Mouse (Mus musculus): ENCODE results near the gene Cxcl1. TPM values are rescaled to one million over a fixed set of nuclear protein-coding genes. Genes with fewer than 3 reads are reported as not detected.
A peak's percentile ranks its signal among the peaks of the same experiment; 100 is the strongest.

Gene Cxcl1
- polyA plus RNA-seq, 1 experiment from 2014 or later: 0.79 TPM

GRCm38 (mm10) chr5:90919495-90919894 lies 28.5 kb downstream of the Cxcl1 start:
- H3K4me3 ChIP-seq (ENCODE audit: low read depth, low read length): no peak overlapping the region
- H3K27me3 ChIP-seq (ENCODE audit: control insufficient read depth, insufficient read depth, low read length): no peaks in the 10 kb centered on the region
- ATAC-seq (replicated peaks; ENCODE audit: insufficient number of reproducible peaks, low FRiP score, low TSS enrichment, low read depth) (no peak), DNase-seq (ENCODE audit: low spot score) (no peak)
- WGBS: 77% methylated on average over 2 of the region's 2 CpGs
- no peak overlapping the region for H3K27ac ChIP-seq (replicated peaks; ENCODE audit: low read depth, low read length)
- no peaks in the 10 kb centered on the region for H3K9me3 ChIP-seq (replicated peaks; ENCODE audit: control insufficient read depth, low read length)
- no peaks in the 10 kb centered on the region for H3K36me3 ChIP-seq (replicated peaks; ENCODE audit: control insufficient read depth, insufficient read depth, low read depth, low read length)
- H3K4me1 ChIP-seq (ENCODE audit: control insufficient read depth, insufficient read depth, low read length): no peaks in the 10 kb centered on the region
- H3K4me2 ChIP-seq (ENCODE audit: low read depth, low read length): no peak overlapping the region
- H3K9ac ChIP-seq (replicated peaks; ENCODE audit: low read length): no peak overlapping the region

GRCm38 (mm10) chr5:90922958-90923357 lies 31.9 kb downstream of the Cxcl1 start:
- H3K4me3 ChIP-seq (ENCODE audit: low read depth, low read length): no peak overlapping the region
- H3K36me3 ChIP-seq (replicated peaks; ENCODE audit: control insufficient read depth, insufficient read depth, low read depth, low read length): no peaks in the 10 kb centered on the region
- DNase-seq (ENCODE audit: low spot score) (no peak), ATAC-seq (replicated peaks; ENCODE audit: insufficient number of reproducible peaks, low FRiP score, low TSS enrichment, low read depth) (no peak)
- no peaks in the 10 kb centered on the region for H3K4me1 ChIP-seq (ENCODE audit: control insufficient read depth, insufficient read depth, low read length)
- no peak overlapping the region for H3K9ac ChIP-seq (replicated peaks; ENCODE audit: low read length)
- no peak overlapping the region for H3K4me2 ChIP-seq (ENCODE audit: low read depth, low read length)
- WGBS: 85% methylated on average over 4 of the region's 4 CpGs
- H3K27ac ChIP-seq (replicated peaks; ENCODE audit: low read depth, low read length): no peak overlapping the region
- no peaks in the 10 kb centered on the region for H3K27me3 ChIP-seq (ENCODE audit: control insufficient read depth, insufficient read depth, low read length)
- no peaks in the 10 kb centered on the region for H3K9me3 ChIP-seq (replicated peaks; ENCODE audit: control insufficient read depth, low read length)

GRCm38 (mm10) chr5:90930546-90930945 lies 39.5 kb downstream of the Cxcl1 start:
- H3K4me2 ChIP-seq (ENCODE audit: low read depth, low read length): peak overlapping the region; percentile 52
- ATAC-seq (replicated peaks; ENCODE audit: insufficient number of reproducible peaks, low FRiP score, low TSS enrichment, low read depth): peak; percentile 3; the same call in 1 of the 2 replicates

GRCm38 (mm10) chr5:90930971-90931851 lies 40.2 kb downstream of the Cxcl1 start, which contains the start of gene Mthfd2l:
Gene Mthfd2l, plus strand, starts transcription at chr5:90931117.
- peak within 1 kb of the TSS; percentile 97 for H3K9ac ChIP-seq (replicated peaks; ENCODE audit: low read length)
- no peaks in the 10 kb centered on the region for H3K27me3 ChIP-seq (ENCODE audit: control insufficient read depth, insufficient read depth, low read length)
- H3K36me3 ChIP-seq (replicated peaks; ENCODE audit: control insufficient read depth, insufficient read depth, low read depth, low read length): no peaks in the 10 kb centered on the region
- H3K4me1 ChIP-seq (ENCODE audit: control insufficient read depth, insufficient read depth, low read length): no peaks in the 10 kb centered on the region
- peak within 1 kb of the TSS; percentile 74 for H3K4me3 ChIP-seq (ENCODE audit: low read depth, low read length)
- H3K27ac ChIP-seq (replicated peaks; ENCODE audit: low read depth, low read length): peak within 1 kb of the TSS; percentile 98
- peak; percentile 93 for DNase-seq (ENCODE audit: low spot score)
- under 1% methylated on average over 62 of the region's 79 CpGs for WGBS
- peak; percentile 99 for ATAC-seq (replicated peaks; ENCODE audit: insufficient number of reproducible peaks, low FRiP score, low TSS enrichment, low read depth)
- H3K9me3 ChIP-seq (replicated peaks; ENCODE audit: control insufficient read depth, low read length): no peaks in the 10 kb centered on the region
- H3K4me2 ChIP-seq (ENCODE audit: low read depth, low read length): peak within 1 kb of the TSS; percentile 52

More at GRCm38 (mm10) chr5:90930546-90930945, 39.5 kb downstream of the Cxcl1 start:
- Histone ChIP-seq H3K9me3 (replicated peaks; ENCODE audit: control insufficient read depth, low read length) (no peaks in the 10 kb centered on the region), H3K27me3 (ENCODE audit: control insufficient read depth, insufficient read depth, low read length) (no peaks in the 10 kb centered on the region), H3K36me3 (replicated peaks; ENCODE audit: control insufficient read depth, insufficient read depth, low read depth, low read length) (no peaks in the 10 kb centered on the region), H3K9ac (replicated peaks; ENCODE audit: low read length) (peak overlapping the region; percentile 97), H3K4me3 (ENCODE audit: low read depth, low read length) (peak overlapping the region; percentile 74), H3K4me1 (ENCODE audit: control insufficient read depth, insufficient read depth, low read length) (no peaks in the 10 kb centered on the region), H3K27ac (replicated peaks; ENCODE audit: low read depth, low read length) (peak overlapping the region; percentile 98)
- 47% methylated on average over 2 of the region's 2 CpGs for WGBS
- no peak for DNase-seq (ENCODE audit: low spot score)

- 3% methylated on average over 6 of the region's 6 CpGs for WGBS
- peak overlapping the region; percentile 52 for H3K4me2 ChIP-seq (ENCODE audit: low read depth, low read length)
- H3K9me3 ChIP-seq (replicated peaks; ENCODE audit: control insufficient read depth, low read length): no peaks in the 10 kb centered on the region
- H3K9ac ChIP-seq (replicated peaks; ENCODE audit: low read length): peak overlapping the region; percentile 97
- peak overlapping the region; percentile 98 for H3K27ac ChIP-seq (replicated peaks; ENCODE audit: low read depth, low read length)
- H3K4me1 ChIP-seq (ENCODE audit: control insufficient read depth, insufficient read depth, low read length): no peaks in the 10 kb centered on the region
- no peaks in the 10 kb centered on the region for H3K36me3 ChIP-seq (replicated peaks; ENCODE audit: control insufficient read depth, insufficient read depth, low read depth, low read length)
- peak overlapping the region; percentile 74 for H3K4me3 ChIP-seq (ENCODE audit: low read depth, low read length)
- no peaks in the 10 kb centered on the region for H3K27me3 ChIP-seq (ENCODE audit: control insufficient read depth, insufficient read depth, low read length)
- DNase-seq (ENCODE audit: low spot score): peak; percentile 33
- peak; percentile 40; the same call in 1 of the 2 replicates for ATAC-seq (replicated peaks; ENCODE audit: insufficient number of reproducible peaks, low FRiP score, low TSS enrichment, low read depth)
Observed at GRCm38 (mm10) chr5:90931911-90932310, 40.9 kb downstream of the Cxcl1 start.

GRCm38 (mm10) chr5:90936706-90937105 lies 45.7 kb downstream of the Cxcl1 start:
- no peak overlapping the region for H3K9ac ChIP-seq (replicated peaks; ENCODE audit: low read length)
- no peaks in the 10 kb centered on the region for H3K9me3 ChIP-seq (replicated peaks; ENCODE audit: control insufficient read depth, low read length)
- H3K4me1 ChIP-seq (ENCODE audit: control insufficient read depth, insufficient read depth, low read length): no peaks in the 10 kb centered on the region
- no peaks in the 10 kb centered on the region for H3K27me3 ChIP-seq (ENCODE audit: control insufficient read depth, insufficient read depth, low read length)
- no peak overlapping the region for H3K4me2 ChIP-seq (ENCODE audit: low read depth, low read length)
- no peaks in the 10 kb centered on the region for H3K36me3 ChIP-seq (replicated peaks; ENCODE audit: control insufficient read depth, insufficient read depth, low read depth, low read length)
- no peak overlapping the region for H3K4me3 ChIP-seq (ENCODE audit: low read depth, low read length)
- WGBS: 74% methylated on average over 2 of the region's 2 CpGs
- ATAC-seq (replicated peaks; ENCODE audit: insufficient number of reproducible peaks, low FRiP score, low TSS enrichment, low read depth) (no peak; the same call in 1 of the 2 replicates), DNase-seq (ENCODE audit: low spot score) (no peak)
- no peak overlapping the region for H3K27ac ChIP-seq (replicated peaks; ENCODE audit: low read depth, low read length)

Other genes starting within 250 kb of the Cxcl1 start
- gene Cxcl5, start 131.9 kb upstream of the Cxcl1 start, polyA plus RNA-seq (2014; fragmentation: Nextera tagmentation; extraction: Ambion mirVana): 1.2 and 1.8 TPM in 2 replicates
- gene Ppbp, start 122.7 kb upstream of the Cxcl1 start, polyA plus RNA-seq (2014; fragmentation: Nextera tagmentation; extraction: Ambion mirVana): 21.7 and 24.0 TPM in 2 replicates
- 74.0 and 80.0 TPM in 2 replicates for gene Pf4, start 118.8 kb upstream of the Cxcl1 start, polyA plus RNA-seq (2014; fragmentation: Nextera tagmentation; extraction: Ambion mirVana)
- gene Cxcl3, start 105.1 kb upstream of the Cxcl1 start, polyA plus RNA-seq (2014; fragmentation: Nextera tagmentation; extraction: Ambion mirVana): 0.28 and 0.35 TPM in 2 replicates
- 0.22 TPM in 1 of 2 replicates, not detected in the other for gene Cxcl15, start 96.7 kb upstream of the Cxcl1 start, polyA plus RNA-seq (2014; fragmentation: Nextera tagmentation; extraction: Ambion mirVana)
- not detected in 2 replicates for gene Cxcl2, start 12.6 kb downstream of the Cxcl1 start, polyA plus RNA-seq (2014; fragmentation: Nextera tagmentation; extraction: Ambion mirVana)
- gene Mthfd2l, start 39.9 kb downstream of the Cxcl1 start, polyA plus RNA-seq (2014; fragmentation: Nextera tagmentation; extraction: Ambion mirVana): 80.7 and 102 TPM in 2 replicates
- 0.31 TPM in 1 of 2 replicates, not detected in the other for gene Epgn, start 136.2 kb downstream of the Cxcl1 start, polyA plus RNA-seq (2014; fragmentation: Nextera tagmentation; extraction: Ambion mirVana)
- 0.08 TPM in 1 of 2 replicates, not detected in the other for gene Ereg, start 183.4 kb downstream of the Cxcl1 start, polyA plus RNA-seq (2014; fragmentation: Nextera tagmentation; extraction: Ambion mirVana)
- not detected in 2 replicates for gene Areg, start 248.4 kb downstream of the Cxcl1 start, polyA plus RNA-seq (2014; fragmentation: Nextera tagmentation; extraction: Ambion mirVana)

Data from embryonic facial prominence, embryonic 11.5 days (tissue).